Mouse (Mus musculus): Measurements from ENCODE around the gene Scamp3. TPM values are rescaled to one million over a fixed set of nuclear protein-coding genes. Genes with fewer than 3 reads are reported as not detected.

Gene Scamp3
- polyA plus RNA-seq (2011; ENCODE audit: insufficient read depth, insufficient read length, low replicate concordance, missing spikeins), result 25.7 and 54.2 TPM in 2 replicates

DNA sequence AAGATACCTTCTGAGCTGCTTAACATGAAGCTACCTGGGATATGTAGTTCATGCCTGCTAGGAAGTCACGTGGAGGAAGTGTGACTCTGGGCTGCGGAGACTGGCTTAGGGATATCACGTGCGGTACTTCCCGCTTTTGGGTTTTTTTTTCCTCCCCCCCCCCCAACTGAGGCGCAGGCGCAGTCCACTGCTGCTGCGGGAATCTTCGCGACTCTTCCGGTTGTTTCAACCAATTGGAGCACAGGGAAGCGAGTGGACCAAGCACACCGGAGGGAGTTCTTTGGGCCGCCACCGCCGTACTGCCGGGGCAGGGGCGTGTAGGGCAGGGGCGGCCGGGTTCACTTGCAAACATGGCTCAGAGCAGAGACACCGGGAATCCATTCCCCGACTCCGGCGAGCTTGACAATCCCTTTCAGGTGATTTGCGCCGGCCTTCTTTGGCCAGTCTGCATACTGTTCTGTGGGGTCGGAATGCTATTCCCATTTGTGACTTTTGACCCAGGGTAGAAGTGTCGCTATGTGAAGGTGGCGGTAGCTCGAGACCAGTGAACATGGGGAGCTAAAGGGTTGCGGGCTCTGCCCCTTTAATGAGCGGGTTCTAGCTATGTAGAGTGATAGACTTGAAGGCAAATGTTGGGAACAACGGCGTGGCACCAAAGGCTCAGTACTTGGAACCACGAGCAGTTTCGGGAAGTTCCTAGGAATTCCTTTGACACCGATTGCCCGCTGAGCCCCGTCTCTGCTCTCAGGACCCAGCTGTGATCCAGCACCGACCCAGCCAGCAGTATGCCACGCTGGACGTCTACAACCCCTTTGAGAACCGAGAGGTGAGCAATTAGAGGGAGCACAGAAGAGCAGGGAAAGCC, at the start of gene Scamp3:
Gene Scamp3 (plus strand): TSS at position 232 of the 865 bp plus-strand sequence.
- H3K27ac ChIP-seq (ENCODE audit: control insufficient read depth, insufficient read depth, low read depth, low read length, poor library complexity), result peak within 1 kb of the TSS; percentile 20; the same call in 1 of the 2 replicates
- TF ChIP-seq CTCF (IDR thresholded peaks at IDR 0.05; ENCODE audit: control insufficient read depth, insufficient read depth, low read length), result no peak
- TF ChIP-seq POLR2A (IDR thresholded peaks at IDR 0.05; ENCODE audit: borderline replicate concordance, control insufficient read depth, low read depth, low read length), result peak; percentile 42; the same call in 1 of the 2 replicates
- peaks cover 2% of the 10 kb centered on the region; the same call in 1 of the 2 replicates for H3K4me1 ChIP-seq (ENCODE audit: control insufficient read depth, insufficient read depth, low read length)
- peak within 1 kb of the TSS; percentile 51 for H3K4me3 ChIP-seq (replicated peaks; ENCODE audit: control insufficient read depth, low read depth, low read length)
- under 1% methylated on average over 43 of the region's 43 CpGs for WGBS

DNA sequence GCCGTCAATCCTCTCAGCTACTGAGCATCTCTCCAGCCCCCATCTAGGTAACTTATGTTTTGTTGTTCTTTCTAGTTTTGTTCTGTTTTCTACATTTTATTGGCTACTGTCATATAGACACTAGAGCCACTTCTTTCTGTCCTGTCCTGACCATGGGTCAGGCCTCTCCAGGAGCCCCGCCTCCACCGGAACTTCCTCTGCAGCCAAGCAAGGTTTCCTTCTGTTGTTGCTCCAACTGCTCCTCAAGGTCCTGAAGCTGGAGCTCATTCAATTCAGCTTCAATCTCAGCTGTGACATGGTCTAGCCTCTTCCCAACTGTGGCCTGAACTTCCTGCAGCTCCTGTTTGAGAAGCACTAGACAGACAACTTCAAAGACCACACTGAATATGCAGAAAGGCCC, 47.4 kb upstream of the Scamp3 start:
- no peak overlapping the region for H3K27ac ChIP-seq (ENCODE audit: control insufficient read depth, insufficient read depth, low read depth, low read length, poor library complexity)
- H3K4me1 ChIP-seq (ENCODE audit: control insufficient read depth, insufficient read depth, low read length), result no peaks in the 10 kb centered on the region
- 79% methylated on average over 3 of the region's 3 CpGs for WGBS
- H3K4me3 ChIP-seq (replicated peaks; ENCODE audit: control insufficient read depth, low read depth, low read length), result no peak overlapping the region
- TF ChIP-seq POLR2A (IDR thresholded peaks at IDR 0.05; ENCODE audit: borderline replicate concordance, control insufficient read depth, low read depth, low read length) (no peak), CTCF (IDR thresholded peaks at IDR 0.05; ENCODE audit: control insufficient read depth, insufficient read depth, low read length) (no peak)

DNA sequence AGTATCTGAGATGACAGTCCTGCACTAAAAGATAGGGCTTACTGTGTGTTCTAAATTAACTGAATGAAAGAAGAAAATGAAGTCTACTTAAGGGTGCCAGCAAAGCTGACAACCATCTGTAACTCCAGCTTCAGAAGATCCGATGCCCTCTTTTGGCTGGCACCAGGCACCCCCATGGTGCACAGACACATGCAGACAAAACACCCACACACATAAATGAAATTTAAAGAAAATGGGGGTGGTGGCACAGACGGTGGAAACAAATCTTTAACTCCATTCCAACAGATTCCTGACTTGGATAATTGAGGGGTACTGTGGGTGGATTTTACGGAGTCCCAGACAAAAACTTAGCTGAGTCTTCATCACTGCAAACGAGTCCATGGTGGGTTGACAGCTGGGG, 45.5 kb upstream of the Scamp3 start:
- no peak overlapping the region for H3K27ac ChIP-seq (ENCODE audit: control insufficient read depth, insufficient read depth, low read depth, low read length, poor library complexity)
- H3K4me1 ChIP-seq (ENCODE audit: control insufficient read depth, insufficient read depth, low read length), result no peaks in the 10 kb centered on the region
- no peak overlapping the region for H3K4me3 ChIP-seq (replicated peaks; ENCODE audit: control insufficient read depth, low read depth, low read length)
- no peak for TF ChIP-seq POLR2A (IDR thresholded peaks at IDR 0.05; ENCODE audit: borderline replicate concordance, control insufficient read depth, low read depth, low read length)
- WGBS, result 49% methylated on average over 4 of the region's 4 CpGs

DNA sequence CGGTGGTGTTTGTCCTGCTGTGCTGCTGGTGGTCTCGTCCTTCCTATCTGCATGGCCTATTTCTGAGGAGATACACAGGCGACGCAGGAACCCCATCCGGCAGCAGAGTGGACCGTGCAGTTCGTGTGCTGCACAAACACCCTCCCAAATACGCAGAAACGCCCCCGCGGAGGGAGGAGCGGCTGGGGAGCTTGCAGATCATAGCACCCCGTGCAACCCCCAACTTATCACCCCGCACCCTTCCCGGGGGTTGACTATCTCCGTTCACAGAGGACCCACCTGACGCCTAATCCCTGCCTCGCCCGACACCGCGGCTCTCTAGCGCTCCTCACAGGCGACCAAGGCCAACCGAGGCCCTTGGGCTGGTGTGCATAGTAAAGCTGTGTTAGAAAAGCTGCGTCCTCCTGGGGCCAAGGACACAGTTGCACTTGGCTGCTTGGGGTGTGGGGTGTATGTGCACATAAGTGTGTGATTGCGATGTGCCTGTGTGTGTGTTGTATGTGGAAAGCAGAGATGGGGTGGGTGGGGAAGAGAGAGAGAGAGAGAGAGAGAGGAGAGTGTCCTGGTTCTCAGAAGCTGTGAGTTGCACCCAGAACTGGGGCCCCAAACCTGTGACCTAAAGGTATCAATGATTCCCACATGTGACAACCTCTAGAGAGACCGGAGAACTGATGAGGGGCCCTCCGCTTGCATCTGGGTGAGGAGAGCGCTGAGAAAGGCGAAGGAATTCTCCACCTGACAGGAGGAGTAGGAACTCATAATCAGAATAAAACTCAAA, 44.8 kb upstream of the Scamp3 start:
- TF ChIP-seq POLR2A (IDR thresholded peaks at IDR 0.05; ENCODE audit: borderline replicate concordance, control insufficient read depth, low read depth, low read length) (no peak), CTCF (IDR thresholded peaks at IDR 0.05; ENCODE audit: control insufficient read depth, insufficient read depth, low read length) (peak; percentile 28; the same call in 1 of the 2 replicates)
- WGBS, result 16% methylated on average over 30 of the region's 30 CpGs
- Histone ChIP-seq H3K27ac (ENCODE audit: control insufficient read depth, insufficient read depth, low read depth, low read length, poor library complexity) (no peak overlapping the region; the same call in 1 of the 2 replicates), H3K4me1 (ENCODE audit: control insufficient read depth, insufficient read depth, low read length) (no peaks in the 10 kb centered on the region), H3K4me3 (replicated peaks; ENCODE audit: control insufficient read depth, low read depth, low read length) (no peak overlapping the region)

DNA sequence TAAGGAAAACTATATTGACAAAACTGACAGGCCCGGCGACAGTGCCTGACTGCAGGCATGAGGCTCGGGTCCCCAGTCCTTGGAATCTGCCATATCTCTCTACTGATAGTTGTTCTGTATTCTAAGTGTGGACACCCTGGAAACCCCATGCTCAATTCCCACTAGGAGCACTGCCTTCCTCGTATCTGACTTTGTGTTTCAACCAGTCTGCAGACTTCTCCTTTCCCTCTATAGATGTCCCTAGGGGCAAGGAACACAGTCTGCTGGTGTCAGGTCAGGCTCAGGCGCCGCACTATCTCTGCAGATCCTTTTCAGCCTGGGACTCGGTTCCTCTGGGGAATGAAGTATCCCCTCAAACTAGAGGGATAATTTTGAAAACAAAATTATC, 44.2 kb upstream of the Scamp3 start:
- H3K27ac ChIP-seq (ENCODE audit: control insufficient read depth, insufficient read depth, low read depth, low read length, poor library complexity), result no peak overlapping the region
- no peaks in the 10 kb centered on the region for H3K4me1 ChIP-seq (ENCODE audit: control insufficient read depth, insufficient read depth, low read length)
- H3K4me3 ChIP-seq (replicated peaks; ENCODE audit: control insufficient read depth, low read depth, low read length), result no peak overlapping the region
- WGBS, result 75% methylated on average over 7 of the region's 7 CpGs
- no peak for TF ChIP-seq POLR2A (IDR thresholded peaks at IDR 0.05; ENCODE audit: borderline replicate concordance, control insufficient read depth, low read depth, low read length)
- no peak for TF ChIP-seq CTCF (IDR thresholded peaks at IDR 0.05; ENCODE audit: control insufficient read depth, insufficient read depth, low read length)

DNA sequence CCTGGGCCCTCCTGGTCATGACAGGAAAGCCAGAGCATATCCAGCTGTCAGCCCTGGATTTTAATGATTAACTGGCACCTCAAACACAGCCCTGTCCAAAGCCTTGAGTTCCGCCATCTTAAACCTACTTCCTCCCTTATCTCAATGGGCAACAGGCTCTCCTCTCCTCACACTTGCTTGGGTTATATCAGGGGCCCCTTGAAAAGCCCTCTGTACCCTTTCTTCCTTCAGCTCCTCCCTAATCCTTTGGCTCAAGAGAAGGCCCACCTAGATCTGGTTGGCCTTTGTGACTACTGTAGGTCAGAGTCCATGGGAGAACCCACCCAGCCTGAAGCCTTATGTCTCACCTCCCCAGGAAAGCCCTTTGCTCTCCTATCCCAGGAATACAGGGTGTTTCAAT, 43.5 kb upstream of the Scamp3 start:
- Histone ChIP-seq H3K27ac (ENCODE audit: control insufficient read depth, insufficient read depth, low read depth, low read length, poor library complexity) (no peak overlapping the region), H3K4me1 (ENCODE audit: control insufficient read depth, insufficient read depth, low read length) (no peaks in the 10 kb centered on the region), H3K4me3 (replicated peaks; ENCODE audit: control insufficient read depth, low read depth, low read length) (no peak overlapping the region)
- 65% methylated on average over 1 of the region's 1 CpGs for WGBS
- TF ChIP-seq POLR2A (IDR thresholded peaks at IDR 0.05; ENCODE audit: borderline replicate concordance, control insufficient read depth, low read depth, low read length) (no peak), CTCF (IDR thresholded peaks at IDR 0.05; ENCODE audit: control insufficient read depth, insufficient read depth, low read length) (no peak)

DNA sequence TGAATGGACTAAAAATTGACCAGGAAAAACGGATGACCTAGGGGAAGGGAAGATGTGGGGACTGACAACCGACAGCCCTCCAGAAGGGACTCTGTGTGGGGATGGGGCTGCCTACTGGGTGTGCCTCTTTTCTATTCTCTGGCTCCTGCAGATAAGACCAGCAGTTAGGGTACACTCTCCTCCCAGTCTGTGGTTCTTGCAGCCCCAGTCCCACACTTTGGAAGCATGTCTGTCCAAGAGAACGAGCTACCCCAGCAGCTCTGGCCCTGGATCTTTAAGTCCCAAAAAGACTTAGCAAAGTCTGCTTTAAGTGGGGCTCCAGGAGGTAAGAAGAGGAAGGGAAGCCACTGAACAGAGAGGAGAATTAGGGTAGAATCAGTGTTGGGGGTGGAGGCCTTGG, 41.3 kb upstream of the Scamp3 start, which contains the start of gene Pklr:
Gene Pklr (plus strand): TSS at position 185 of the 400 bp plus-strand sequence.
- WGBS, result 46% methylated on average over 3 of the region's 3 CpGs
- Histone ChIP-seq H3K27ac (ENCODE audit: control insufficient read depth, insufficient read depth, low read depth, low read length, poor library complexity) (peak within 1 kb of the TSS; percentile 32; the same call in 1 of the 2 replicates), H3K4me1 (ENCODE audit: control insufficient read depth, insufficient read depth, low read length) (no peaks in the 10 kb centered on the region), H3K4me3 (replicated peaks; ENCODE audit: control insufficient read depth, low read depth, low read length) (peak within 1 kb of the TSS; percentile 52)
- no peak for TF ChIP-seq CTCF (IDR thresholded peaks at IDR 0.05; ENCODE audit: control insufficient read depth, insufficient read depth, low read length)
- TF ChIP-seq POLR2A (IDR thresholded peaks at IDR 0.05; ENCODE audit: borderline replicate concordance, control insufficient read depth, low read depth, low read length), result no peak

DNA sequence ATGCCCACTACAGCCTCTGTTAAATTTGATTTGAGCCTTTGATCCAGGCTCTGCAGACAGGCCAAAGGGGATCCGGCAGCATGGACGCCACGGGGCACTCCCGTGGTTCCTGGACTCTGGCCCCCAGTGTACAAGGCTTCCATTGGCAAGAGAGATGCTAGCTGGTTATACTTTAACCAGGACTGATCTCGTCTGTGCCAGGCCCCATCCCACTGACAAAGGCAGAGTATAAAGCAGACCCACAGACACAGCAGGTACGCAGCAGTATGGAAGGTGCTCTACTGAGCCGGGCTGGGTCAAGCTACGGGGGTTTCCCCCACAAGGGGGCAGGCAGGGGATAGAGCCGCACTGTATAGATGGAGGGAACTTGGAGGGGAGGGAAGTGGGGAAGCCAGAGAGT, 40.9 kb upstream of the Scamp3 start:
- peak; percentile 18; the same call in 1 of the 2 replicates for TF ChIP-seq CTCF (IDR thresholded peaks at IDR 0.05; ENCODE audit: control insufficient read depth, insufficient read depth, low read length)
- TF ChIP-seq POLR2A (IDR thresholded peaks at IDR 0.05; ENCODE audit: borderline replicate concordance, control insufficient read depth, low read depth, low read length), result no peak
- no peaks in the 10 kb centered on the region for H3K4me1 ChIP-seq (ENCODE audit: control insufficient read depth, insufficient read depth, low read length)
- H3K4me3 ChIP-seq (replicated peaks; ENCODE audit: control insufficient read depth, low read depth, low read length), result peak overlapping the region; percentile 49
- H3K27ac ChIP-seq (ENCODE audit: control insufficient read depth, insufficient read depth, low read depth, low read length, poor library complexity), result peak overlapping the region; percentile 32; the same call in 1 of the 2 replicates
- 30% methylated on average over 9 of the region's 9 CpGs for WGBS
